ENCODE assay signal across 7 mouse cellular contexts in the genomic region with DNA sequence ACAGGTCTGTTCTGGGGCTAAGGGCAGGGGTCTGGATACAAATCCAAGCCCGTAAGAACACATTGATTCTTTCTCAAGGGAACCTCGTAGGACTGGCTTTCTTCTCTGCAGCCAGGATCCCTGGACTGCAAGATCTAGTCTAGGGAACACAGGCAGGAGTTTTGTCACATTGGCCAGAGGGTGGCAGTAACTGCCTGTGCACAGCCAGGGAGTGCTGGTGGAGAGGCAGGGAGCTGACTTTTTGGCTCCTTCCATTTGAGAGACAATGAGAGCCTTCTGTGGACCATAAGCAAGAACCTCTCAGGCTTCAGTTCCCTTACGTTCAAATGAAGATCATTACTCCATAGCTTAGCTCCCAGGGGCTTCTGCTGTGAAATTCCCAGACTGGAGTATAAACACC. TPM values are rescaled to one million over a fixed set of nuclear protein-coding genes. Genes with fewer than 3 reads are reported as not detected.
DNase-seq lines count a peak whose midpoint lies in the region; ATAC-seq lines count a peak whose summit lies in the region.

No protein-coding gene starts in this region.

- no peak overlapping the region for H3K9ac ChIP-seq in midbrain, embryonic 11.5 days (ENCODE audit: low read length)
- no peak overlapping the region for H3K9ac ChIP-seq in midbrain, embryonic 15.5 days

- peaks cover 7% of the 10 kb centered on the region for H3K4me1 ChIP-seq in midbrain, embryonic 11.5 days (ENCODE audit: control insufficient read depth, insufficient read depth, low read length)
- peaks cover 6% of the 10 kb centered on the region for H3K4me1 ChIP-seq in midbrain, embryonic 15.5 days

- H3K36me3 ChIP-seq in midbrain, embryonic 11.5 days (ENCODE audit: control insufficient read depth, insufficient read depth, low read length), result no peaks in the 10 kb centered on the region
- H3K36me3 ChIP-seq in midbrain, embryonic 15.5 days (replicated peaks), result no peaks in the 10 kb centered on the region

- no peak for ATAC-seq in midbrain, embryonic 11.5 days (ENCODE audit: low FRiP score)
- ATAC-seq in midbrain, embryonic 15.5 days (replicated peaks), result no peak

- no peak overlapping the region for H3K4me2 ChIP-seq in midbrain, embryonic 11.5 days
- H3K4me2 ChIP-seq in midbrain, embryonic 15.5 days, result no peak overlapping the region

- 32% methylated on average over 3 of the region's 3 CpGs for WGBS in midbrain, embryonic 11.5 days
- WGBS in midbrain, embryonic 15.5 days, result 30% methylated on average over 3 of the region's 3 CpGs

- H3K27me3 ChIP-seq in midbrain, embryonic 11.5 days (ENCODE audit: control insufficient read depth, insufficient read depth, low read length), result no peaks in the 10 kb centered on the region
- no peaks in the 10 kb centered on the region for H3K27me3 ChIP-seq in midbrain, embryonic 15.5 days (replicated peaks)

- no peaks in the 10 kb centered on the region for H3K9me3 ChIP-seq in midbrain, embryonic 11.5 days (ENCODE audit: control insufficient read depth, low read length)
- H3K9me3 ChIP-seq in midbrain, embryonic 15.5 days, result no peaks in the 10 kb centered on the region

- DNase-seq in midbrain, embryonic 11.5 days (ENCODE audit: low spot score, missing footprints), result peak; percentile 89
- peak; percentile 26 to 28 for DNase-seq in adrenal gland, adult 18-20 months (ENCODE audit: low spot score in 2 of 2)
- peak; percentile 78 for DNase-seq in embryo, embryonic 9.5 days (ENCODE audit: extremely low spot score)
- DNase-seq in induced T-regulatory cell, adult 2 months (ENCODE audit: low read depth), result peak; percentile 11
- DNase-seq in lung, adult 18-20 months, result peak; percentile 23 to 34
- DNase-seq in right cerebral cortex, postnatal 4 days, result peak; percentile 55

- no peak overlapping the region for H3K27ac ChIP-seq in midbrain, embryonic 11.5 days (ENCODE audit: low read depth, low read length)
- H3K27ac ChIP-seq in midbrain, embryonic 15.5 days, result no peak overlapping the region

- no peak overlapping the region for H3K4me3 ChIP-seq in midbrain, embryonic 11.5 days (ENCODE audit: low read depth, low read length)
- H3K4me3 ChIP-seq in midbrain, embryonic 15.5 days, result no peak overlapping the region

RNA-seq across cellular contexts. Expression of a gene that starts 4.1 kb away (rescaled TPM):
- polyA plus RNA-seq in midbrain, embryonic 11.5 days (2014; fragmentation: Nextera tagmentation; extraction: Ambion mirVana), result 179 and 181 TPM in 2 replicates
- 89.8 and 95.0 TPM in 2 replicates for polyA plus RNA-seq in midbrain, embryonic 15.5 days (2015; fragmentation: Nextera tagmentation; extraction: Ambion mirVana)
- total RNA-seq in adrenal gland, adult 18-20 months (2021), result 10 to 100 TPM; 66.4 to 71.3 TPM

RNA-seq across cellular contexts. Expression of a gene that starts 26.2 kb away (rescaled TPM):
- 1,135 and 1,165 TPM in 2 replicates for polyA plus RNA-seq in midbrain, embryonic 11.5 days (2014; fragmentation: Nextera tagmentation; extraction: Ambion mirVana)
- polyA plus RNA-seq in midbrain, embryonic 15.5 days (2015; fragmentation: Nextera tagmentation; extraction: Ambion mirVana), result 22.4 and 25.1 TPM in 2 replicates
- total RNA-seq in adrenal gland, adult 18-20 months (2021), result 10 to 100 TPM in 1 of 2 experiments, 1 to 10 TPM in 1; 9.8 to 13.7 TPM

RNA-seq across cellular contexts. Expression of a gene that starts 39.7 kb away (rescaled TPM):
- 4.0 and 4.7 TPM in 2 replicates for polyA plus RNA-seq in midbrain, embryonic 11.5 days (2014; fragmentation: Nextera tagmentation; extraction: Ambion mirVana)
- 7.1 and 7.2 TPM in 2 replicates for polyA plus RNA-seq in midbrain, embryonic 15.5 days (2015; fragmentation: Nextera tagmentation; extraction: Ambion mirVana)
- 10 to 100 TPM; 34.7 to 51.7 TPM for total RNA-seq in adrenal gland, adult 18-20 months (2021)

Comparison
In these comparisons a context has a peak if more than half of its experiments do, and no peak if none do; other contexts are left out.
1. RNA of a gene that starts 26.2 kb away (polyA plus RNA-seq): 1,135 to 1,165 TPM in midbrain, embryonic 11.5 days; 22.4 to 25.1 TPM in midbrain, embryonic 15.5 days; every median in the first group is over 10 times any median in the second.
2. DNase-seq: peak in every context shown above with its lines; median percentile 89 in midbrain, embryonic 11.5 days; 78 in embryo, embryonic 9.5 days; 55 in right cerebral cortex, postnatal 4 days; 28 in lung, adult 18-20 months; 27 in adrenal gland, adult 18-20 months; 11 in induced T-regulatory cell, adult 2 months.